Mouse (Mus musculus) erythroblast, embryonic 14.5 days (primary cell): ENCODE data around the gene Diras2.

Experiments used
- GATA1 ChIP-seq: IDR thresholded peaks from 2 replicates; pipeline ENCODE4 v1.6.1; 2012; ENCODE audit warnings: low read length, inconsistent platforms, mixed read lengths
- TAL1 ChIP-seq: IDR thresholded peaks from 3 replicates; pipeline ENCODE4 v1.6.1; 2012; ENCODE audit warnings: low read length, inconsistent platforms, mixed read lengths

- no peak for TF ChIP-seq GATA1
- TF ChIP-seq TAL1 = no peak
Measured at GRCm38 (mm10) chr13:52476222-52476621, 54.9 kb downstream of the Diras2 start.
